Mouse (Mus musculus): Measurements from ENCODE around the gene Stx6.

GRCm38 (mm10) chr1:155167453-155167852, 8.9 kb downstream of the Stx6 start:
- TF ChIP-seq CTCF (IDR thresholded peaks at IDR 0.05; ENCODE audit: control insufficient read depth, insufficient read depth, insufficient replicate concordance, low read depth, low read length) (no peak), POLR2A (IDR thresholded peaks at IDR 0.05; ENCODE audit: control insufficient read depth, low read depth, low read length) (no peak)
